Mouse (Mus musculus) embryo, embryonic 10.5 days (tissue): ENCODE measurements around the gene Agap1.
"Not testable (repeated sequence)": the region's sequence is repeated elsewhere in the genome, so short reads cannot be mapped to it uniquely, and the experiment has no call there.

Source experiments
- DNase-seq: peaks from one replicate; pipeline ENCODE4 v3.0.0-alpha.2; 2015; ENCODE audit warnings: low spot score

The Agap1 gene

DNA sequence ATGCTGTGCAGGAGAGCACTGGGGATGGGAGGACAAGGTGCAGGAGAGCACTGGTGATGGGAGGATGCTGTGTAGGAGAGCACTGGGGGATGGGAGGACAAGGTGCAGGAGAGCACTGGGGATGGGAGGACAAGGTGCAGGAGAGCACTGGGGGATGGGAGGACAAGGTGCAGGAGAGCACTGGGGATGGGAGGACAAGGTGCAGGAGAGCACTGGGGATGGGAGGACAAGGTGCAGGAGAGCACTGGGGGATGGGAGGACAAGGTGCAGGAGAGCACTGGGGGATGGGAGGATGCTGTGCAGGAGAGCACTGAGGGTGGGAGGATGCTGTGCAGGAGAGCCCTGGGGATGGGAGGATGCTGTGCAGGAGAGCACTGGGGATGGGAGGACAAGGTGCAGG lies 47.3 kb downstream of the Agap1 start:
- DNase-seq, result not testable (repeated sequence)

GRCm38 (mm10) chr1:89509196-89509595 lies 54.6 kb downstream of the Agap1 start:
- no peak for DNase-seq

DNA sequence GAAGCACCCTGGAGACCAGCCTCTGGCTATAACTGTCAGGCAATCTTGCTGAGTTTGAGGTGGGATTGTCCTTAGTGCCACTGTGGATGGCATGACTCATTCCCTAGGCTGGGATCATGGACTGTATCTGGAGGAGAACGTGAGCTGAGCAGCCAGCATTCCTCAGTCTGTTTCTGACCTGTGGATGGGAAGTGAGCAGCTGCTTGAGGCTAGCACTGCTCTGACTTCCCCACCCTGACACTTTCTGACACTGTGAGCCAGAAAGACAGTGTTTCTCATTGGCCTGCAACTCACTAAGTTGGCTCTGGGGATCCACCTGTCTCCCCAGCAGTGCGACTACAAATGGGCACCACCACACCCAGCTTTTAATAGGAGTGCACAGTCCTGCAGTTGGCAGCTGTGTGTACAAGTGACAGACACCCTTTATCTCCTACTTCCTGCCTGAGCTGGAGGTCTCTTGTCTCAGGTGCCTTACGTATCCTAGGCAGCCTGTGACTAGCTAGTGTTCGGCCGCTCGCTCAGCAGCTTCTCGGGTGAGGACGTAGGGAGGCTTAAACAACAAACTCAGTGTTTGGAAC lies 55.2 kb downstream of the Agap1 start:
- DNase-seq, result no peak

DNA sequence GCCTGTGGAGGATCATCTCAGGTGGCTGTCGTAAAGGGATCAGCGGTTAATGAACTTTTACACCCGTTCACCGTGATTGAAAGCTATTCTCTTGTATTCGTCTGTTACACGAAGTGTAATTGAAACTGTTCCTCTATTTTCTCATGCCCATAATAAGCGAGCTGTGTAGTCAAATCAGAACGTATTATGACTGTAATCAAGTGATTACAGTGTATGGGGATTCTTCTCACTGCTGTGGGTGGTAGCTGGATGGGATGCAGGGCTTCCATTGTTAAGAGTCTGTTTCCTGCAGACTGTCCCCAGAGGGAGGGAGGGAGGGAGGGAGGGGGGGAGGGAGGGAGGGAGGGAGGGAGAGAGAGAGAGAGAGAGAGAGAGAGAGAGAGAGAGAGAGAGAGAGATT lies 56.1 kb downstream of the Agap1 start:
- no peak for DNase-seq

GRCm38 (mm10) chr1:89513616-89514283 lies 59.1 kb downstream of the Agap1 start:
- no peak for DNase-seq

DNA sequence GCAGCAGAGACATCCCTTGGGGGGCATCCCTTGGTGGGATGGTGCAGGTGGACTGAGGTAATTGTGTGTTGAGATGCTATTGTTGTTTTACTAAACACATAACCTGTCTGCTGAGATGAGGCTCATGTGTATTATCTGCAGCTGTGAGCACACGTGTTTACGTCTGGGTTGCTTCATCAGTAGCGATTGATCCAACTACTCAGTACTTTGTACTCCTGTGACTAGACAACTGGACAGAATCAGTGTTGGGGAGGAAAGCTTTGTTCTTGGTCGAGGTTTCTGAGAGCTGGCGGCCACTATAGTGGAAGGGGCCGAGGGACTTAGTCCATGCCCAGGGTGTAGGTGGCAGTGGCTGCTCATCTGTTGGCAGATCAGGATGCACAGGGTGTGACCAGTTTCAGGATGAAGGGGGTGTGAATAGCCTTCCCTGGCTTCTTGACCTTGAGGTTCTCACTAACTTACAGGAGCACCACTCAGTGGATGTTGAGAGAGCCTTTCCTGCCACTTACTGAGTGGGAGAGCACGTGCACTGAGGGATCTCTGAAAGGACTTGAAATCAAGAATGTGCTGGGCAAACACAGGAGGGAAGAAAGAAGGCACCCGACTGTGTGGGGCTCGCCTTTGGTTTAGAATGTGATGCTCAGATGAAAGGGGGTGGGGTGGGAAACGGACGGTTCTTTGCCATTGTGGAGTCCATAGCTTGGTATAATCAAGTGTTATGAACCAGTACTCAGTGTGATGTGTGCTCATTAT lies 61.4 kb downstream of the Agap1 start:
- no peak for DNase-seq

DNA sequence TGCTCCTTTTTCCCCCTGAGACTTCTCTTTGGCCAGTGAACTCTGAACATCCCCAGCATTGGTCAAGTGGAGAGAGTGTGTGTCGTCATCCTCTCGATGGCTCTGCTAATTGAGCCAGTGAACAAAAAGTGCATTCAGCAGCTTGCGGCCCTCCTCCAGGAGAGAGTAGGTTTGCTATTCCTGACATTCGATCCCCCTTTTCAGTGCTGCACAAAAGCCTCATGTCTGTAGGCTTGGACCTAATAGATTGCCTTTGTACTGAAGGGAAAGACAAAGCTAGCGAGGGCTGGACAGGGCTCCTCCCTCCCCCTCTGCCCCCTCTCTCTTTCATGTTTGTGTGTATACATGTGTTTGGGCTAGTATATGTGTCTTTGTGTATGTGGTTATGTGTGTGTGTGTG lies 63.2 kb downstream of the Agap1 start:
- DNase-seq, result peak; percentile 84

- peak; percentile 72 for DNase-seq
Measured at GRCm38 (mm10) chr1:89519914-89520643, 65.5 kb downstream of the Agap1 start.

DNA sequence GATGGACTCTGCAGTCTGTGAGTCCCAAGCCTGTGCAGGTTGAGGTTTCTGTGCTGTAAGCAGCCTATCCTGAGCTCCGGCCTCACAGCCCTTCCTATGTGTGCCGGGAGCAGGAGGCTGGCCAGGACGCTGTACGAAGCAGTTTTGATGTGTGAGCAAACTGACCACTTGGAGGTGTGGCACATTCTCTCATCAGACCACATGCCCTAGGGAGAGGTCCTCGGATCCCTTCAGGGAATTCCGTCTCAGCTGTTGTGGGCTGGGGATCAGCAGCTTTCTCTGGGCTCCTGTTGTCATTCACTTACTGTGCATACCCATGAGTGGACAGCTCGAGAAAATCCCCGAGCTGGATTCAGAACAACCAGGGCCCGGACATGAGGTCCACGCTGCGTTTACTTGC lies 66.8 kb downstream of the Agap1 start:
- no peak for DNase-seq

- DNase-seq, result no peak
Measured at GRCm38 (mm10) chr1:89521935-89522535, 67.4 kb downstream of the Agap1 start.

- peak; percentile 94 for DNase-seq
Measured at GRCm38 (mm10) chr1:89524369-89524768, 69.8 kb downstream of the Agap1 start.

GRCm38 (mm10) chr1:89524998-89525397 lies 70.4 kb downstream of the Agap1 start:
- DNase-seq, result no peak

DNA sequence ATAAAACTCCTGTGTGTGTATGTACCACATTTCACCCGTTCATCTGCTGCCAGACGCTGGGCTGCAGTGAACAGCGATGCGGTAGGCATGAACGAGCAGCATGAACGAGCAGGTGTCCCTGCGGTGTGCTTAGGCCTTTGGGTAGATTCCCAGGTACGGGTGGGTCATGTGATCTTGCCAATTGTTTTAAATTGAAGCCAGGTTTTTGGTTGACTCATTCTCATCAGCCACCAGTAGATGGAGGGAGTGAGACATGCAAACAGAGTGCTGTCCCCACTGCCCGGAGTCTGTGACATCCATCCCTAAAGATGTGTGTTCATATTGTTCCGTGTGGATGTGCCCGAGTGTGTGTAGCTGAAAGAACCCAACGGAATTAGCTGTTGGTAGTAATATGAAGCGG lies 71.2 kb downstream of the Agap1 start:
- peak; percentile 65 for DNase-seq

DNA sequence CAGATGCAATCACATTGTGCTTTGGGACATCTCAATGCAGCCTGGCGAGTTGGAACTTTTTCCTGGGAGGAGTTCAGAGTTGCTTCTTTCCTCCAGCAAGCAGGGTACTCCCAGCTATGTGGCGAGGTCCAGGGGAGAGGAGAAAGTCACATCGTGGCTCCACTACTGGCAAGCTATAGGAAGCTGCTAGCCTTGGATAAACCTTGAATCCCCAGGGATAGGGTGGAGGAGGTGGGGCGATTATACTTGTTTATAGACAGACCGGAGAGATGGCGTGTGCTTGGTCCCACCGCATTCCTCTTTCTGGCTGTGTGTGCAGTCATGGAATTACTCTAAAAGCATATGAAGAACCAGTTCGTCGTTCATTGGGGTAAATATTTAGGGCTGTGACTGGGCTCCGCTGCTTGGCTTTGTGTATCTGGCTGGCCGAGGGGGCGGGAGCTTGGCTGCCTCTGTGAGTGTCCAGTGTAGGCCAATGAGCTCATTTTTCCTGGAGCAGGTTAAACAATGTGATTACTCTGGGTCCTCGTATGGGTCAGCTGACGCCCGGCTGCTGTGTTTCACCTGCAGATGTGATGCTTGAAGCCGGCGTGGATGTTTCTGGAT lies 74.2 kb downstream of the Agap1 start:
- DNase-seq, result no peak

- no peak for DNase-seq
Measured at GRCm38 (mm10) chr1:89533702-89534101, 79.1 kb downstream of the Agap1 start.

- DNase-seq, result no peak
Measured at GRCm38 (mm10) chr1:89535206-89535605, 80.6 kb downstream of the Agap1 start.

DNA sequence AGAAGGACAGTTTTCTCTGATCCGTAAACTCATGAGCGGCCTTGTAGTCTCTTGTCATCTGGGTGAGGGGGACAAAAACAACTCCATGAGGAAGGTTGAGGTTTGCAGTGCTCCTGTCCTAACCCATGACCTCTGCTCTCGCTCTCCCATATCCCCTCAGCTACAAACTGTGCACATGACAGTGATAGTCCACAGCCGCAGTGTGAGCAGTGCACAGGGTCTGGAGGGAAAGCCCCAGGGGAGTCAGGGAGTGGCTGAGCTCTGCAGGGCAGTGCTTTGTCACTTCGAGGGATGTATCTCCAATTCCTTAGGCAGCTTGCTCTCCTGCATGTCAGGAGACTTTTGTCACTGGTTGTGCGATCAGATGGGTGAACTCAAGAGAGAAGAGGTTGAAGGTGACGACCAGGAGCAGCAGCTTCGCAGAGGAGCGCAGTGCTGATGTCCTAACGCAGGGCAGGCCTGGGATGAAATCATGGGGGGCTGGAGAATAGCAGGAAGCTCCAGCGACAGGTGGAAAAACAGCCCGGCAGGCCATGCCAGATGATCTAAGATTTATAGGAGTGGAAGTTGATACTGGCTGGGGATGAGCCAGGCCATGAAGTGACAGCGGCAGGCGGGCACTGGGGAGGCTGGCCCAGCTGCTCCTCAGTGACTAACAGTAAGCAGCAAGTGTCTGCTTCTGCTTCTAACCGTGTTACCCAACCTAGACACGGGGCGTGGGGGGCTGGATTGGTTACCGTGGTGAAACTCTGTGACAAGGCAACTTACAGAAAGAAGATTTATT lies 83.7 kb downstream of the Agap1 start:
- DNase-seq, result no peak

- DNase-seq, result no peak
Measured at GRCm38 (mm10) chr1:89539127-89539526, 84.5 kb downstream of the Agap1 start.

DNA sequence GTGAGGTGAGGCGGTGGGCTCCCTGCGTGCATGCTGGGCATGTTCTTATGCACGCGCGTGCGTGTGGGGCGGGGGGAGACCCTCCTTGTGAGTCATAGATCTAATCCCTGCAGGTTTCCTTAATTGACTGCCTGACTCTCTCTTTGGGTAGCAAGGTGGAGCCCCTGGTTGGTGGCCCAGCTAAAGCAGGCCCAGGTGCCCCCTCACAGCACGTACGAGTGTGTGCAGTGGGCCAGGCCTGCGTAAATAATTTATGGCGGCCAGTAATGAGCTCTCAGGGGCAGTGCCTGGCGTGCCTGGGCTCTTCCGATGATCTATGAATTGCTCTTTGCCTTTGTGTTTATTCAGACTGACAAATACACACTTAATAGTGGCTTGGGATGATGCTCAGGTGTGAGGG lies 86.5 kb downstream of the Agap1 start:
- no peak for DNase-seq

DNA sequence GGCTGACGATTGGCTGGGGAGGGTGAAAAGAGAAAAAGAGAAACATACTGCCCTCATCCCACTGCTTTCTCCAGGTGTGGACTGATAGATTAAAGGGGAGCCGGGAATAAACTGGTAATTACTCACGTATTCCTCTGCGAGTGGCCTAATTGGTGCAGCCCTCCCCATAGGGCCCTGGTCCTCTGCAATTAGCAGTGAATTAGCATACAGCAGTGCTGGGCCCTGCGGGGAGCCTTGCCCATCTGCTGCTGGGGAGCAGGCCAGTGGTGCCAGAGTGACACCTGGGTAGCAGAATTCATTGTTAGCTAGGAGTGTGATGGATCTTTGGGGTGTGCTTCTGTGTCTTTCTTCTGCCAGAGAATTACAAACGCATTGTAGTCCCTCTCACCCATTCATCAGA lies 87.9 kb downstream of the Agap1 start:
- no peak for DNase-seq

- no peak for DNase-seq
Measured at GRCm38 (mm10) chr1:89543312-89543711, 88.7 kb downstream of the Agap1 start.
